Mouse (Mus musculus) stomach, embryonic 14.5 days (tissue): ENCODE measurements around the gene Ajm1. TPM values are rescaled to one million over a fixed set of nuclear protein-coding genes. Genes with fewer than 3 reads are reported as not detected.

Source experiments
- ATAC-seq: fragments of 200-750 bp; cut with Nextera tagmentation; 2 replicates; pipeline ENCODE4 v1.8.0; 2017; ENCODE audit warnings: low read depth, moderate TSS enrichment; ENCODE audit not compliant: insufficient number of reproducible peaks, insufficient read depth, low FRiP score
- H3K27ac ChIP-seq: fragments of 300-500 bp; sonication (generic); 2 replicates; pipeline ENCODE4 v1.5.1; 2014; ENCODE audit warnings: mild to moderate bottlenecking, low read length, moderate library complexity, mixed read lengths
- H3K27me3 ChIP-seq: fragments of 300-500 bp; sonication (generic); 2 replicates; pipeline ENCODE4 v1.6.1; 2014; ENCODE audit warnings: low read length, control low read depth, mixed read lengths; ENCODE audit not compliant: control insufficient read depth, insufficient read depth
- H3K36me3 ChIP-seq: fragments of 300-500 bp; sonication (generic); 2 replicates; pipeline ENCODE4 v1.6.1; 2014; ENCODE audit warnings: mild to moderate bottlenecking, control low read depth, low read length, moderate library complexity, mixed read lengths; ENCODE audit not compliant: control insufficient read depth, insufficient read depth
- H3K4me1 ChIP-seq: fragments of 300-500 bp; sonication (generic); 2 replicates; pipeline ENCODE4 v1.6.1; 2014; ENCODE audit warnings: low read length, control low read depth, mixed read lengths; ENCODE audit not compliant: control insufficient read depth, insufficient read depth
- H3K4me2 ChIP-seq: fragments of 300-500 bp; sonication (generic); replicated peaks from 2 replicates; pipeline ENCODE4 v1.6.1; 2014; ENCODE audit warnings: low read depth, low read length, control low read depth
- H3K4me3 ChIP-seq: fragments of 300-500 bp; sonication (generic); 2 replicates; pipeline ENCODE4 v1.5.1; 2014; ENCODE audit warnings: low read depth, low read length, control low read depth
- H3K9ac ChIP-seq: fragments of 300-500 bp; sonication (generic); replicated peaks from 2 replicates; pipeline ENCODE4 v1.6.1; 2014; ENCODE audit warnings: low read depth, mild to moderate bottlenecking, control low read depth, low read length, moderate library complexity, mixed read lengths
- H3K9me3 ChIP-seq: fragments of 300-500 bp; sonication (generic); 2 replicates; pipeline ENCODE4 v1.6.1; 2016; ENCODE audit warnings: low read depth, low read length, control low read depth; ENCODE audit not compliant: control insufficient read depth
- WGBS: fragments of 180-500 bp; shearing (Covaris S2); extraction: QIAGEN DNeasy Blood & Tissue Kit; methylation state at CpG from one replicate; pipeline ENCODE4 v1.1.7; 2014; 5-methylcytosine and 5-hydroxymethylcytosine counted together
- polyA plus RNA-seq: library from polyadenylated mRNA; unstranded; fragments of >200 nt; fragmentation: Nextera tagmentation; extraction: Ambion mirVana; gene quantifications from 2 replicates; pipeline ENCODE4 v1.2.1, GENCODE M21; 2014

The Ajm1 gene
- polyA plus RNA-seq, 1 experiment from 2014 or later: 1.3 TPM

DNA sequence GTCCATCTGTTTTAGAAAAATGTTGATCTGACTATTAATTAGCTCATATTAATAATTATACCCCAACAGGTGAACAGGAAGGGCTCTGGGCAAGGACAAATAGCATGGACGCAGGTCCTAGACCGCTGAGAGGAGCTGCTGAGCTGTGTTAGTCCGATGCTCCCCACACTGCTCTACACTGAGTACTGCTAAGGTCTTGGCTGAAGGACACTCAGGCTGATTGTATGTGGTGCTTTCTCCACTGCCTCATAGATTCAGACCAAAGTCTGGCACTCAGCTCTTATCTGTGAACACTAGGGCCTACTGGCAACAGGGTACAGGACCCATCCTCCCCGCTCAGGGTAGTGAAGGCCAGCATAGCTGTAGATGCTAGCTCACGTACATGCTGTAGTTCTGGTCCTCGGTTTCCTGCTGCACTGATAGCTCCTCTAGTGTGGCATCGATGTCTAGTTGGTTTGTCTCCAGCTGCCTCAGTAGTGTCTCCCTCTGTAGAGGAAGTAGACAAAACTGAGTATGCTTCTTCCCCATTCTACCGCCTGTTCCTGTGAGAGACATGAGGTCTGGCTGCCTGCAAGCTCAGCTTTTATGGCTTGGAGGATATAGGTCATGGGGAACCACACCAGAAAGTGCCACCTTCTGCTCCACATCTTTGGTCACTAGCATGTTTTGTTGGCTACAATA is 6.8 kb upstream of the Ajm1 start:
- WGBS: 92% methylated on average over 8 of the region's 8 CpGs
- Histone ChIP-seq H3K4me3 (no peak overlapping the region), H3K4me2 (no peak overlapping the region), H3K27ac (no peak overlapping the region), H3K36me3 (peaks cover 80% of the 10 kb centered on the region), H3K9me3 (no peaks in the 10 kb centered on the region), H3K27me3 (no peaks in the 10 kb centered on the region), H3K4me1 (no peaks in the 10 kb centered on the region), H3K9ac (no peak overlapping the region)
- ATAC-seq: no peak

DNA sequence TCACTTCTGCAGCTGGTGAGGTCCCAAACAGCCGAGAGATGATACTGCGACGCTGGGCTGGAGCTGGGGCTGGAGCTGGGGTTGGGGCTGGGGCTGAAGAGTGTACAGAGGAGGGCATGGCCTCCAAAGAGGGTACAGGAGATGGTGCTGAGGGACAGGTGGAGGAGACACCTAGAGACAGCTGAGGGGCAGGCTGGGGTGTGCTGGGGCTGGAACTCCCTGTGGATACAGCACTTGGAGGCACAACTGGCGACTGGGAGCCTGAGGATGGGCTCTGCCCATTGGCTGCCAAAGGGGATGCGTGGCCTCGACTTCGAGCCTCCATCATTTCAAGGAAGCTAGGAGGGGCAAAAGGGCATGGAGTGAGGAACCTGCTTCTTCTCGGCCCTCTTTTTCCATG is 5.7 kb upstream of the Ajm1 start:
- H3K27ac ChIP-seq: no peak overlapping the region
- H3K36me3 ChIP-seq: peaks cover 77% of the 10 kb centered on the region
- 90% methylated on average over 8 of the region's 8 CpGs for WGBS
- no peak overlapping the region for H3K4me2 ChIP-seq
- peaks cover 6% of the 10 kb centered on the region for H3K4me1 ChIP-seq
- no peaks in the 10 kb centered on the region for H3K27me3 ChIP-seq
- no peak for ATAC-seq
- H3K9ac ChIP-seq: no peak overlapping the region
- H3K4me3 ChIP-seq: no peak overlapping the region
- no peaks in the 10 kb centered on the region for H3K9me3 ChIP-seq

DNA sequence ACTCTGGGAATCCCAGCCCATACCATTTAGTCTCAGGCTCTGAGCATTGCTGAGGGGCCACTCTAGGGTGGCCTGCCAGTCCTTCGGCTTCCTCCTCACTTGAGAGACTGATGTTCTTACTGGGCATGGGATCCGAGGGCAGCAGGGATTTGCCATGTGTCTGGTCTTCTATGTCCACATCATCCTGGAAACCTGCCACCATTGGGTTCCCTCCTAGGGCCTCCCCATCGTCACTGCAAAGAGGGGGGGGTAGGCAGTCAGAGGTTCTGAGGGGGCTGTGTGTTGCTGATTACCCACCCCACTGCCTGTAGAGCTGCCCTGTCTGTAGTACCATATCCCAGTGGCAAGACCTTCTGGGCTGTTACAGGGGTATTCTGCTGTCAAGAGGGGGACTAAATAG is 4.0 kb upstream of the Ajm1 start:
- peaks cover 61% of the 10 kb centered on the region for H3K36me3 ChIP-seq
- WGBS: 90% methylated on average over 3 of the region's 3 CpGs

DNA sequence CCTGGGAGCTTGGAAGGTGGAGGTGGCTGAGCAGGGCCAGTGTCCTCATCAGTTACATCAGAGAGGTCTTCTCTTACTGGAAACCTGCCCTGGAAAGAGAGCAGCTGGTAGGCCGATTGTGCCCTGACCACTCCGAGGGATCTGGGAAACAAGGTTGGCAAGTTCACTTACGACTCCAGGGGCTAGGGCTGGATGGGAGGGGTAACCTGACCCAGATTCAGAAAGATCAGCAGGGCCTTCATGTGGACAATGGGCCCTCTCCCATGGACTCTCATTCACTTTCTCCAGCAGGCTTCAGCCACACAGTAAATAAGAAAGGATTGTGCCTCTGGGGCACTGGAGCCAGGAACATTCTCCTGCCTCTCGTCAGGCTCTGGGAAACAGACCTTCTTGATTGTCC is 3.3 kb upstream of the Ajm1 start:
- Histone ChIP-seq H3K36me3 (peaks cover 53% of the 10 kb centered on the region), H3K4me1 (peaks cover 8% of the 10 kb centered on the region), H3K9me3 (no peaks in the 10 kb centered on the region), H3K4me3 (no peak overlapping the region), H3K27ac (no peak overlapping the region), H3K9ac (no peak overlapping the region), H3K4me2 (no peak overlapping the region), H3K27me3 (peaks cover 8% of the 10 kb centered on the region)
- no peak for ATAC-seq
- WGBS: 86% methylated on average over 4 of the region's 4 CpGs

More for the DNA sequence above, 4.0 kb upstream of the Ajm1 start:
- H3K9me3 ChIP-seq: no peaks in the 10 kb centered on the region
- no peak overlapping the region for H3K27ac ChIP-seq
- H3K9ac ChIP-seq: no peak overlapping the region
- H3K4me1 ChIP-seq: peaks cover 6% of the 10 kb centered on the region
- no peak for ATAC-seq
- H3K27me3 ChIP-seq: peaks cover under 1% of the 10 kb centered on the region
- H3K4me3 ChIP-seq: no peak overlapping the region
- no peak overlapping the region for H3K4me2 ChIP-seq

DNA sequence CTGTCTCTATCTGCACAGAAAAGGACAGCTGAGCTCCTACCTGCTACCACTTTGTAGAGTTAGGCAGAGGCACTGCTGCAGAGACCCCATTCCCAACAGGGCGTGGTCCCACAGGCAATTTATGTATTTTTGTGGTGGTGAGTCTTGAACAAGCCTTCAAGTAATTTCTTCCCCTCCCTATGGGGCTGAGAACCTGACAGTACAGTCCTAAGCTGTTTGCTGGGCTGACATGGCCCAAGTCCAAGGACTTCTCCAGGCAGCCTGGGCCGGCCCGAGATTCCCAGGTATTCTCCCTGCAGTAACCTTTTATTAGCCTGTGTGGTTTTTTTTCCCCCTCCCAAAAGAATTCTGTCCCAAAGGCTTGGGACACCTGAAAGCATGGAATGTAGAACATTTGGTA is 2.6 kb upstream of the Ajm1 start:
- Histone ChIP-seq H3K27ac (no peak overlapping the region), H3K9me3 (no peaks in the 10 kb centered on the region), H3K36me3 (peaks cover 48% of the 10 kb centered on the region)

DNA sequence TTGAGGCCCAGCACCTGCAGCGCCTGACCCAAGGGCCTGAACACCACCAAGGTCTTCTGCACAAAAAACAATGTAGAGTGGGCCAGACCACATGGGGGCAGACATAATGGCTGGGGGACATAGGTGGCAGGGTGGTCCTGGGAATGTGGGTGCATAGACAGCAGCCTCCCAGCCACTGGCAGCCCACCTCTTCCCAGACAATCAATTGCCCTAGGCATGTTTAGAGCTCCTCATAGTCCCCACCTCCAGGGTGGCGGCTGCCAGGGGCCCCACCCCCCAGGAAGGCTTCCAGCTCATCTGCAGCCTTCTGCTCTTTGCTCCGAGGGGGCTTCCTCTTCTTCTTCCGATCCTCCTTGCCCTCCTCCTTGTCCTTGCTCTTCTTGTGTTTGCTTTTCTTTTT is 2.0 kb upstream of the Ajm1 start:
- no peak for ATAC-seq
- Histone ChIP-seq H3K36me3 (peaks cover 46% of the 10 kb centered on the region), H3K9me3 (no peaks in the 10 kb centered on the region), H3K4me1 (peaks cover 16% of the 10 kb centered on the region), H3K9ac (no peak overlapping the region), H3K4me2 (no peak overlapping the region), H3K27me3 (peaks cover 19% of the 10 kb centered on the region), H3K4me3 (no peak overlapping the region), H3K27ac (no peak overlapping the region)
- WGBS: 58% methylated on average over 4 of the region's 4 CpGs

More for the DNA sequence above, 2.6 kb upstream of the Ajm1 start:
- no peak overlapping the region for H3K9ac ChIP-seq
- no peak overlapping the region for H3K4me3 ChIP-seq
- H3K4me2 ChIP-seq: no peak overlapping the region
- 91% methylated on average over 3 of the region's 3 CpGs for WGBS
- peaks cover 15% of the 10 kb centered on the region for H3K27me3 ChIP-seq
- ATAC-seq: no peak
- H3K4me1 ChIP-seq: peaks cover 14% of the 10 kb centered on the region

DNA sequence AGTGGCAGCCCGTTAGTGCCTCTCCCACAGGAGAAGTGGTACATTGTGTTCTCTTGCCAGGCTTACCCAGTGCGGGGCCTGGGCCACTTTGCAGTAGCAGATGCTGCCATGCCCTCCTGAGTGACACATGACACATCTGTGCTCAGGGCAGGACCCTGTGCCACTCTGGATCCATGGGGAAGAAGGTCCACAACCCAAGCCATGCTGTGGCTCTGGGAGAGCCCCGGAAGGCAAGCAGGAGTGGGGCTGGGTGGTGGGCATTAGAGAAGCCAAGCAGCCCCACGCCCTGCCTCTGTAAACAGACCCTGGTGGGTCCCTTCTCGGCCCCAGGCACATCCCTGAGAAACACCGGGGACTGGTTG is 1.5 kb upstream of the Ajm1 start:
- 76% methylated on average over 6 of the region's 6 CpGs for WGBS
- H3K9ac ChIP-seq: no peak overlapping the region
- ATAC-seq: no peak
- H3K36me3 ChIP-seq: peaks cover 42% of the 10 kb centered on the region
- H3K4me1 ChIP-seq: peaks cover 21% of the 10 kb centered on the region
- H3K27me3 ChIP-seq: peaks cover 21% of the 10 kb centered on the region
- no peak overlapping the region for H3K4me2 ChIP-seq
- H3K27ac ChIP-seq: no peak overlapping the region
- no peak overlapping the region for H3K4me3 ChIP-seq
- no peaks in the 10 kb centered on the region for H3K9me3 ChIP-seq

DNA sequence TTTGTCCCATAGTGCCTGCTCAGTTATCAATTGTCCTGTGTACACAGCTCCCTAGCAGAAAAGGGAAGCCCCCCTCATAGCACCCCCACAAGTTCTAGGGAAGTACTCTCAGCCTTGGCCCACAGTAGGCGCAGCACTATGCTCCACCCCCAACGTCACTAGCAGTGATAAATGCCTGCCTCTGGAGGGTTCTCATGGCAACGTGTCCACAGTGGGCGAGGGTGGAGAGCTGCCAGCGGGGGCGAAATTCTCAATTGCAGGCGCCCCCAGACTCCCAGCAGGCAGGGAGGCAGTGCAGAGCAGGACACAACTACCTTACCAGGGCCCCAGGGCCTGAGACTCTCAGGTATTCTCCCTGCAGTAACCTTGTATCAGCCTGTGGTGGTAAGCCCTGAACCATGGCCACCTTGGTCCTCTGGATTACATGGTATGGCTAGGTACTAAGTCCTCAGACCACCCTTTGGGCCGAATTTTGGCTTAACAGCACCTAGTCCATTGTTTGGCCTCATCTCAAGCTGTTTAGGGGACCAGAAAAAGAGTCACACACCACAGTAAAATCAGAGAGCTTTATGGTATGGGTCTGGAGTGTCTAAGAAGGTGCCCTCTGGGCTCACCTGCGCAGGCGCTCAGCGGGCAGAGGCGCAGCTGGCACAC is 1.0 kb upstream of the Ajm1 start:
- peaks cover 24% of the 10 kb centered on the region for H3K27me3 ChIP-seq
- WGBS: 40% methylated on average over 12 of the region's 12 CpGs
- peaks cover 41% of the 10 kb centered on the region for H3K36me3 ChIP-seq
- no peak overlapping the region for H3K9ac ChIP-seq
- ATAC-seq: no peak
- H3K27ac ChIP-seq: no peak overlapping the region
- no peak overlapping the region for H3K4me2 ChIP-seq
- peaks cover 24% of the 10 kb centered on the region for H3K4me1 ChIP-seq
- no peaks in the 10 kb centered on the region for H3K9me3 ChIP-seq
- no peak overlapping the region for H3K4me3 ChIP-seq
